Mouse (Mus musculus) liver, embryonic 15.5 days (tissue): ENCODE results near the gene Akap7. TPM values are rescaled to one million over a fixed set of nuclear protein-coding genes. Genes with fewer than 3 reads are reported as not detected.

Source experiments
- ATAC-seq: fragments of 200-750 bp; cut with Nextera tagmentation; 2 replicates; pipeline ENCODE4 v1.8.0; 2017; ENCODE audit warnings: moderate number of reproducible peaks, mild to moderate bottlenecking, moderate library complexity; ENCODE audit not compliant: insufficient read depth
- H3K27ac ChIP-seq: fragments of 300-500 bp; sonication (generic); replicated peaks from 2 replicates; pipeline ENCODE4 v1.5.1; 2015; ENCODE audit warnings: mild to moderate bottlenecking, inconsistent platforms
- H3K27me3 ChIP-seq: fragments of 300-500 bp; sonication (generic); 2 replicates; pipeline ENCODE4 v1.6.1; 2015; ENCODE audit warnings: mild to moderate bottlenecking, inconsistent platforms
- H3K36me3 ChIP-seq: fragments of 300-500 bp; sonication (generic); replicated peaks from 2 replicates; pipeline ENCODE4 v1.6.1; 2015; ENCODE audit warnings: moderate library complexity, mild to moderate bottlenecking, inconsistent platforms
- H3K4me1 ChIP-seq: fragments of 300-500 bp; sonication (generic); replicated peaks from 2 replicates; pipeline ENCODE4 v1.6.1; 2015; ENCODE audit warnings: inconsistent platforms
- H3K4me2 ChIP-seq: fragments of 300-500 bp; sonication (generic); 2 replicates; pipeline ENCODE4 v1.6.1; 2015; ENCODE audit warnings: moderate library complexity, mild to moderate bottlenecking, inconsistent platforms
- H3K4me3 ChIP-seq: fragments of 300-500 bp; sonication (generic); replicated peaks from 2 replicates; pipeline ENCODE4 v1.5.1; 2015; ENCODE audit warnings: mild to moderate bottlenecking, inconsistent platforms
- H3K9ac ChIP-seq: fragments of 300-500 bp; sonication (generic); 2 replicates; pipeline ENCODE4 v1.6.1; 2015; ENCODE audit warnings: moderate library complexity, mild to moderate bottlenecking, inconsistent platforms
- H3K9me3 ChIP-seq: fragments of 300-500 bp; sonication (generic); replicated peaks from 2 replicates; pipeline ENCODE4 v1.6.1; 2016; ENCODE audit warnings: inconsistent platforms
- WGBS: fragments of 180-500 bp; shearing (Covaris S2); methylation state at CpG from one replicate; pipeline ENCODE4 v1.1.7; 2015; ENCODE audit warnings: mixed read lengths; ENCODE audit not compliant: insufficient replicate concordance; 5-methylcytosine and 5-hydroxymethylcytosine counted together
- polyA plus RNA-seq: library from polyadenylated mRNA; unstranded; fragments of >200 nt; fragmentation: Nextera tagmentation; extraction: Ambion mirVana; gene quantifications from 2 replicates; pipeline ENCODE4 v1.2.1, GENCODE M21; 2015

Gene Akap7
- polyA plus RNA-seq, 1 experiment from 2014 or later, result 22.2 TPM

DNA sequence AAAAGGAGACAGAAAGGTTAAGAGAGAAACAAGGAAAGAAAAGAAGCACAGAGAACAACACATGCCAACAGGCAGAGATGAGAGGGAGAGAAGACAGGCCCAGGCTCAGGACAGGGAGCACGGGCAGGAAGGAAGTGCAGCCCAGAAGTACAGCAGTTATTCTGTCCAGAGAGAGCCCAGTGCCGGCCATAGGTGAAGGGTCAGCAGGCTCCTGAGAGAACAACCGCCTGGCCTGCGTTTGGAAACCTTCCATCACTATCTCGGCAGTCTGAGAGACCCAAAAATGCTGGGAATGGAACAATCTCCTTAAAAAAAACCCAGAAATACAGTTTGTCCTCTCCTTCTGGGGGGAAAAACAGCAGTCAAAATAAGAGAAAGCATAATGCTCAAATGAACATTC lies 50.2 kb downstream of the Akap7 start:
- 64% methylated on average over 5 of the region's 5 CpGs for WGBS
- Histone ChIP-seq H3K27me3 (no peaks in the 10 kb centered on the region), H3K36me3 (peaks cover 18% of the 10 kb centered on the region; the same call in 1 of the 2 replicates), H3K4me1 (peaks cover 51% of the 10 kb centered on the region), H3K4me3 (no peak overlapping the region), H3K9me3 (no peaks in the 10 kb centered on the region), H3K4me2 (no peak overlapping the region), H3K27ac (no peak overlapping the region; the same call in 1 of the 2 replicates), H3K9ac (no peak overlapping the region)
- ATAC-seq, result no peak

DNA sequence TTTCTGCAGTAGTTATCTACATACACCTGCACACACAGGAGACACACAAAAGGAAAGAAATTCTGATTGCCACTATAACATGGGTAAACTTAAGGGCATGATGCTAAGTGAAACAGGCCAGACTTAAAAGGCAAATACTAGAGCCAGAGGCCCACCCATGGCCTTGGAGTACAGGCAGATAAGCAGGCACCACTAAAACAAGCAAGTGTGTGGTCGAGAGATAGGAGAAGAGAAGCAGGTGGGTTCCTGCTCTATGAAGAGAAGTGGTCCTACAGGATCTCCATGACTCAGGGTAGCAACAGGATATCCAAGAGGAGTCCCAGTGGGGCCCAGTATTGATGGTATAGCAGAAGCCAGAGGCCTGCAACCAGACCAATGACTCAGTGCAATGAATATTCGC lies 54.2 kb downstream of the Akap7 start:
- 41% methylated on average over 2 of the region's 2 CpGs for WGBS
- Histone ChIP-seq H3K36me3 (peaks cover 13% of the 10 kb centered on the region), H3K27ac (peak overlapping the region; percentile 80), H3K4me2 (peak overlapping the region; percentile 58), H3K9ac (no peak overlapping the region), H3K4me1 (peaks cover 61% of the 10 kb centered on the region), H3K4me3 (peak overlapping the region; percentile 4; the same call in 1 of the 2 replicates), H3K27me3 (no peaks in the 10 kb centered on the region), H3K9me3 (no peaks in the 10 kb centered on the region)
- peak; percentile 99 for ATAC-seq

DNA sequence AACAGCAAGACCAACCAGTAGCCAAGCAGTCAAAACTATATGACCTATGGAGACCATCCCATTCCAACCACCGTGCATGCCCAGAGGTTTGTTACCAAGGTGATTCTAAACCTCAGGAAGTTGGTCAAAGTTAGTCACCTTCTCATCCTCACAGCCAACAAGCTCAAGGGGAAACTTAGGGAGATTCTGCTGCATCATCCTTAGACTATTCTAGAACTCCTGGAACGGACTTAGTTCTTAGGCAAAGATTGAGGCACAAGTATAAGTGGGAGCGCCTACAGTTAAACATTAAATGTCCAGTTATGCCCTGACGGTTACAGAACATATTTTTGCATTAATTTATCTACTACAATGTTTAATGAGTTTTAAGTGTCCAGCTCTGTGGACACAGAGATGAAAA lies 54.7 kb downstream of the Akap7 start:
- peak; percentile 61 for ATAC-seq
- Histone ChIP-seq H3K4me3 (peak overlapping the region; percentile 4; the same call in 1 of the 2 replicates), H3K27ac (peak overlapping the region; percentile 80), H3K27me3 (no peaks in the 10 kb centered on the region), H3K9ac (no peak overlapping the region), H3K4me1 (peaks cover 56% of the 10 kb centered on the region), H3K4me2 (peak overlapping the region; percentile 58), H3K9me3 (no peaks in the 10 kb centered on the region), H3K36me3 (peaks cover 13% of the 10 kb centered on the region)
- WGBS, result 61% methylated on average over 4 of the region's 4 CpGs

DNA sequence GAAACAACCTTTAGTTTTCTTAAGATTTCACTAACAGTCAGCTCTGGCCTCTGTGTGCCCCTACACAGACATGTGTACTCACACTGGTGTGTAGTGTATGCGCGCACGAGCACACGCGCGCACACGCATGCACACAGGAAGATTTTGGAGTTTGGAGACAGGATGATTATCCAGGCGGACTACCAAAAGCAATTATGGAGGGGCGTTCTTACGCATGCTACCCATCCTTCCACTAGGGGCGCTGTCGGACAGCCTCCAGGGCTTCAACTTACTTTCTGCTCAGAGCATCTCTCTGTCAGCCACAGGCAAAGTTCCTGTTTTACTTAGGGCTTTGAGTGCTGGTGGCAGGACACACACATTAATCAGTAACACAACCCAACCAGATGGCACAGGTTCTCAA lies 57.6 kb downstream of the Akap7 start:
- Histone ChIP-seq H3K36me3 (peaks cover 7% of the 10 kb centered on the region), H3K4me3 (no peak overlapping the region), H3K27ac (no peak overlapping the region), H3K9ac (no peak overlapping the region), H3K4me2 (no peak overlapping the region), H3K9me3 (no peaks in the 10 kb centered on the region), H3K4me1 (peaks cover 41% of the 10 kb centered on the region), H3K27me3 (no peaks in the 10 kb centered on the region)
- no peak for ATAC-seq
- 41% methylated on average over 12 of the region's 12 CpGs for WGBS

DNA sequence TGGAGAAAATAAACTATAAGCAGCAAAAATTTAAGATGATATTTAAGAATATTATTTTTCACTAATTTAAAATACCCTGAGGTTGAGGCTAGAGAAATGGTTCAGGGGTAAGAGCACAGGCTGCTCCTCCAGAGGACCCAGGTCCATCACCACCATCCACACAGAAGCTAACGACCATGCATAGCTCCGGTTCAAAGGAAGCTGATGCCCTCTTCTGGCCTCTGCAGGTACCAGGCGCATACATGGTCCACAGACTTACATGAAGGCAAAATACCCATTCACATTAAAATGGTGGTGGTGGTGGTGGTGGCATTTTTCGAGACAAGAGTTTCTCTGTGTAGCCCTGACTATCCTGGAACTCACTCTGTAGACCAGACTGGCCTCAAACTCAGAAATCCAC lies 61.5 kb downstream of the Akap7 start:
- Histone ChIP-seq H3K9me3 (no peaks in the 10 kb centered on the region), H3K4me1 (peaks cover 6% of the 10 kb centered on the region; the same call in 1 of the 2 replicates), H3K9ac (no peak overlapping the region), H3K4me2 (no peak overlapping the region), H3K36me3 (no peaks in the 10 kb centered on the region), H3K27ac (no peak overlapping the region), H3K4me3 (no peak overlapping the region), H3K27me3 (no peaks in the 10 kb centered on the region)
- WGBS, result 57% methylated on average over 4 of the region's 4 CpGs
- no peak for ATAC-seq

GRCm38 (mm10) chr10:25239156-25239555 lies 68.5 kb downstream of the Akap7 start:
- ATAC-seq, result no peak
- Histone ChIP-seq H3K4me3 (no peak overlapping the region), H3K36me3 (peaks cover 12% of the 10 kb centered on the region; the same call in 1 of the 2 replicates), H3K4me2 (no peak overlapping the region), H3K9ac (no peak overlapping the region), H3K4me1 (peaks cover 7% of the 10 kb centered on the region; the same call in 1 of the 2 replicates), H3K27me3 (no peaks in the 10 kb centered on the region), H3K9me3 (no peaks in the 10 kb centered on the region), H3K27ac (no peak overlapping the region)
- WGBS, result 35% methylated on average over 9 of the region's 9 CpGs

- WGBS, result 17% methylated on average over 1 of the region's 1 CpGs
- no peak overlapping the region for H3K4me2 ChIP-seq
- H3K9ac ChIP-seq, result no peak overlapping the region
- H3K4me1 ChIP-seq, result peaks cover 3% of the 10 kb centered on the region; the same call in 1 of the 2 replicates
- no peaks in the 10 kb centered on the region for H3K27me3 ChIP-seq
- H3K9me3 ChIP-seq, result no peaks in the 10 kb centered on the region
- no peak for ATAC-seq
- H3K27ac ChIP-seq, result no peak overlapping the region
- no peak overlapping the region for H3K4me3 ChIP-seq
- peaks cover 12% of the 10 kb centered on the region; the same call in 1 of the 2 replicates for H3K36me3 ChIP-seq
Measured at GRCm38 (mm10) chr10:25234080-25234479, 73.6 kb downstream of the Akap7 start.

GRCm38 (mm10) chr10:25232700-25233099 lies 75.0 kb downstream of the Akap7 start:
- ATAC-seq, result no peak
- peaks cover under 1% of the 10 kb centered on the region; the same call in 1 of the 2 replicates for H3K36me3 ChIP-seq
- no peak overlapping the region for H3K4me3 ChIP-seq
- no peaks in the 10 kb centered on the region for H3K27me3 ChIP-seq
- H3K9ac ChIP-seq, result no peak overlapping the region
- WGBS, result 57% methylated on average over 3 of the region's 3 CpGs
- no peaks in the 10 kb centered on the region for H3K9me3 ChIP-seq
- no peak overlapping the region for H3K4me2 ChIP-seq
- no peak overlapping the region for H3K27ac ChIP-seq
- no peaks in the 10 kb centered on the region for H3K4me1 ChIP-seq

DNA sequence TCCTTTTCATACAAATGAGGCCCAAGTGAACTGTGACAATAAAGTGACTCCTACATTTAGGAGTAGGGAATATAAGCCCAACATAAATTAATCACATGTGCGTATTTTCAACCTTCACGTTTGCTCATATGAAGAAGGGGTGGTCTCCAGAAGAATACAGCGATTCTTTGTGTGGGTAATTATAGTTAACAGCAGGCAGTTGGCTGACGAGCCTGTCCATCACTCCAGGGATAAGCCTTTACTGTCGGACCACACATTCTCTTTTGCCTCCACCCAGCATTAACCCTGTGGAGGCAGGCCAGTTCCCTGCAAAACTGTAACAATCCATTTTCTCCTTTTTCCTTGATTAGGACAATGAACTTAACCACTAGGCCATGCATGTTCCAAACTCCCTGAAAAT lies 76.3 kb downstream of the Akap7 start:
- Histone ChIP-seq H3K27ac (no peak overlapping the region), H3K4me2 (no peak overlapping the region), H3K9me3 (no peaks in the 10 kb centered on the region), H3K27me3 (no peaks in the 10 kb centered on the region), H3K36me3 (no peaks in the 10 kb centered on the region), H3K9ac (no peak overlapping the region), H3K4me3 (no peak overlapping the region), H3K4me1 (no peaks in the 10 kb centered on the region)
- no peak for ATAC-seq
- 63% methylated on average over 5 of the region's 5 CpGs for WGBS

GRCm38 (mm10) chr10:25224371-25224770 lies 83.3 kb downstream of the Akap7 start:
- 75% methylated on average over 5 of the region's 5 CpGs for WGBS
- H3K36me3 ChIP-seq, result 0 out of 2 replicates have a peak, but pooled peaks cover 5% of the 10 kb centered on the region
- H3K9ac ChIP-seq, result no peak overlapping the region
- no peaks in the 10 kb centered on the region for H3K4me1 ChIP-seq
- no peak overlapping the region for H3K4me3 ChIP-seq
- H3K4me2 ChIP-seq, result no peak overlapping the region
- no peaks in the 10 kb centered on the region for H3K9me3 ChIP-seq
- ATAC-seq, result no peak
- H3K27ac ChIP-seq, result no peak overlapping the region
- no peaks in the 10 kb centered on the region for H3K27me3 ChIP-seq

DNA sequence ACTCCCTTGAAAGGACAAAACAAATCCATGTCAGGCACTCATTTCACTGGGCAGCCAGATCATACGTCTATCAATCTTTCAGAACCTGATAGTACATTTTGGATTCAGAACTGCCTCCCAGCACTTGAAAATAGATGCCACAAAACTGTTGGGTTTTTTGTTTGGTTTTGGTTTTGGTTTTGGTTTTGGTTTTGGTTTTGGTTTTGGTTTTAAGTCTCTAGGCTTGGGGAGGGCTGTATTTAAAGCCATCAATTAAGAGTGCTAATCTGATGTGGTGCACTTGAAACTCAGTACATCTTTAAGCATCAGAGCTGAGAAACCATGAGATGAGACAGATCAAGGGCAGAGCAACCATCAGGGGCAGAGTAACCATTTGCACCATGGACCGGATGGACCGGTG lies 86.9 kb downstream of the Akap7 start:
- no peaks in the 10 kb centered on the region for H3K9me3 ChIP-seq

GRCm38 (mm10) chr10:25219901-25220495 lies 87.7 kb downstream of the Akap7 start:
- no peak for ATAC-seq
- H3K27ac ChIP-seq, result no peak overlapping the region
- H3K4me1 ChIP-seq, result no peaks in the 10 kb centered on the region
- H3K4me3 ChIP-seq, result no peak overlapping the region
- 0 out of 2 replicates have a peak, but pooled peaks cover 5% of the 10 kb centered on the region for H3K36me3 ChIP-seq
- H3K9ac ChIP-seq, result no peak overlapping the region
- no peaks in the 10 kb centered on the region for H3K27me3 ChIP-seq
- H3K4me2 ChIP-seq, result no peak overlapping the region
- no peaks in the 10 kb centered on the region for H3K9me3 ChIP-seq
- WGBS, result 81% methylated on average over 15 of the region's 15 CpGs

More for the DNA sequence above, 86.9 kb downstream of the Akap7 start:
- ATAC-seq, result no peak
- no peaks in the 10 kb centered on the region for H3K4me1 ChIP-seq
- H3K4me3 ChIP-seq, result no peak overlapping the region
- H3K36me3 ChIP-seq, result 0 out of 2 replicates have a peak, but pooled peaks cover 5% of the 10 kb centered on the region
- no peak overlapping the region for H3K4me2 ChIP-seq
- H3K27ac ChIP-seq, result no peak overlapping the region
- H3K9ac ChIP-seq, result no peak overlapping the region
- 83% methylated on average over 3 of the region's 3 CpGs for WGBS
- no peaks in the 10 kb centered on the region for H3K27me3 ChIP-seq
